Mouse (Mus musculus): ENCODE results near the gene Pla2g4e. TPM values are rescaled to one million over a fixed set of nuclear protein-coding genes. Genes with fewer than 3 reads are reported as not detected.

Pla2g4e gene
- polyA plus RNA-seq, 1 experiment from 2014 or later: 0.10 TPM

DNA sequence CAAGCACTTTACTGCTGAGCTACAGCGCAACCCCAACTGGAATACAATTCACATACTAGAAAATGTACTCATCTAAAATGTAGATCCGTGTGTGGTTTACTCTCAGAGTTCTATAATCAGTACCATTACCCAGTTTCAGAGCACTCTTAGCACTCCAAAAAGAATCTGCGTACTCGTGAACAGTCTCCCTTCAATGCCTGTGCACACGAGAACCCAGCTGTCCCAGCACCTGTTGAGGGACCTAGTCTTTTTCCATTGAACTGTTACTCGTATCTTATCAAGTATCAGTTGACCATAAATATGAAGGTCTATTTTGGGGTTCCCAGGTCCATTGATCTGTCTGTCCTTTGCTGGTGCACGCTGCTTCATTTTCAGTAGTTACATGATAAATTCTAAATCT, 95.5 kb downstream of the Pla2g4e start:
- 84% methylated on average over 7 of the region's 7 CpGs for WGBS
- H3K4me2 ChIP-seq (replicated peaks): no peak overlapping the region

DNA sequence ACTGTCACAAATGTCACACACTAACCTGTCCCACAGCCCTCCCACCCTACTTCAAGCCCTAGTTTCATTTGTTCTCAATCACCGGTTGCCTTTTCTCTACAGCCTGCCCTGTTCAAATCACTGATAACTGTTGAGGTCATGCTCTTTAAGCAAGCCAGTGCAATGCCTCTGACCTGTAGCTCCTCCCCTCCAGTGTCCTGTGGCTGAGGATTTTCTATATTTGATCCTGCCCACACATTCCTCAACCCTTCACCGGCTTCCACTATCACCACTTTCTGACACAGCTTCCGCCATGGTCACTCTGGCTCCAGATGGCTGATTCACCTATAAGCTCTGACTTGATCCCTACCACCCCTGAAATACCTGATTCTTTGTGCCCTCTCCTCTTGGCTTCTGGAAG, 97.1 kb downstream of the Pla2g4e start:
- Histone ChIP-seq H3K9ac (no peak overlapping the region), H3K36me3 (no peaks in the 10 kb centered on the region), H3K4me2 (replicated peaks) (no peak overlapping the region), H3K4me1 (no peaks in the 10 kb centered on the region), H3K27ac (no peak overlapping the region), H3K27me3 (no peaks in the 10 kb centered on the region), H3K9me3 (no peaks in the 10 kb centered on the region), H3K4me3 (no peak overlapping the region)
- ATAC-seq (ENCODE audit: low FRiP score, low read depth): no peak
- WGBS: 77% methylated on average over 3 of the region's 3 CpGs

More for the DNA sequence above, 95.5 kb downstream of the Pla2g4e start:
- Histone ChIP-seq H3K27me3 (peaks cover 5% of the 10 kb centered on the region), H3K9ac (no peak overlapping the region), H3K36me3 (no peaks in the 10 kb centered on the region), H3K4me3 (no peak overlapping the region), H3K27ac (no peak overlapping the region), H3K9me3 (no peaks in the 10 kb centered on the region), H3K4me1 (peaks cover 6% of the 10 kb centered on the region)
- ATAC-seq (ENCODE audit: low FRiP score, low read depth): no peak

DNA sequence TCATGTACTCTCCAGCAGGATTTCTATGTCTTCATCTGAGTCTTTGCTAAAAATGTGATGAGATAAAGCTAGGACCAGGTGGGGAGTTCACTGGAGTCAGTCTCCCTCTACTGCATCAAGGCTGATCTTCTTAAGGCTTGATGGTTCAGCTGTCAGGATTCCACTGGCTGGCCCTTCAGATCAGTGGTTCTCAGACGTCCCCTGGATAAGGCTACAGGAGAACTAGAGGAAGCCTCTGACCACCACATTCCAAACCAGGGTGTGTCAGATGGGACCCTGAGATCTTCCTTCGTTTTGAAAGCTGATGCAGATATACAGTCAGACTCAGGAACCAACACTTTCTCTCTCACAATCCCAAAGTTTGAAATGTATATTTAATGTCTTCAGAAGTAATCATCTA, 97.8 kb downstream of the Pla2g4e start:
- no peaks in the 10 kb centered on the region for H3K27me3 ChIP-seq
- H3K4me1 ChIP-seq: no peaks in the 10 kb centered on the region
- no peak overlapping the region for H3K9ac ChIP-seq
- H3K4me3 ChIP-seq: no peak overlapping the region
- H3K27ac ChIP-seq: no peak overlapping the region
- no peak overlapping the region for H3K4me2 ChIP-seq (replicated peaks)
- no peak for ATAC-seq (ENCODE audit: low FRiP score, low read depth)
- WGBS: 60% methylated on average over 2 of the region's 2 CpGs
- no peaks in the 10 kb centered on the region for H3K9me3 ChIP-seq
- H3K36me3 ChIP-seq: no peaks in the 10 kb centered on the region

DNA sequence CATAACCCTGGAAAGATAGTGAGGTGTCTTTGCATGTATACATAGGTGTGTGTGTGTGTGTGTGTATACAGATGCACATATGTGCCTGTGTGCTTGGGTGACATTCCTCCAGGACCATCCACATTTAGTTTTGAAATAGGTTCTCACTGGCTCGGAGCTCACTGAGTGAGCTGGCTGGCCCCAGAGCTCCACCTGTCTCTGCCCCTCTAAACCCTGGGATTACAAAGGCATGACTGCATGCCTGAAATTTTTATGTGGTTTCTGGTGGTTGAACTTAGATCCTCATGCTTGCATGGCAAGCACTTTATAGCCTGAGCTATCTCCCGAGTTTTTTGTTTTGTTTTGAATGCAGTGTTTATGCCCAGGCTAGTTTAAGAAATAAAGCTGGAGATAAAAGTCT, 98.6 kb downstream of the Pla2g4e start:
- 64% methylated on average over 2 of the region's 2 CpGs for WGBS
- no peak overlapping the region for H3K9ac ChIP-seq
- no peak overlapping the region for H3K4me2 ChIP-seq (replicated peaks)
- no peak overlapping the region for H3K4me3 ChIP-seq
- no peaks in the 10 kb centered on the region for H3K36me3 ChIP-seq
- no peaks in the 10 kb centered on the region for H3K27me3 ChIP-seq
- no peak for ATAC-seq (ENCODE audit: low FRiP score, low read depth)
- no peaks in the 10 kb centered on the region for H3K9me3 ChIP-seq
- H3K27ac ChIP-seq: no peak overlapping the region
- H3K4me1 ChIP-seq: no peaks in the 10 kb centered on the region

DNA sequence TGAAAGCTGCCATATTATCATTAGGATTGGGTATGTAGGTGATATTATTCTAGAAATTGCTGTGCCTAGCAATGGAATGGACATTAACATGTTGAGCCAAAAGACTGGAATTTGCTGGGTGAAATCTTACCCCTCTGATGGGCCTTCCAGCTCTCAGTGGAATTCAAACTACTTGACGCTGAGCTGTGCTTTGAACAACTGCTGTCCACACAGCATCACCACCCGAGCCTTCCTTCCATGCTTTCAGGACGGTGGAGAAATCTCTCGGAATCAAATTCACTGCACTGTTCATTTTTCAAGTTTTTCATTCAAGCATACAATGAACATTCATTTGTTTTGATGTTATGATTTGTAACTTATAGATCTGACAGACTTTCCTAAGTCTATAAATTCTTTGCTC, 100.7 kb downstream of the Pla2g4e start:
- Histone ChIP-seq H3K4me2 (replicated peaks) (no peak overlapping the region), H3K4me3 (no peak overlapping the region), H3K4me1 (no peaks in the 10 kb centered on the region), H3K36me3 (no peaks in the 10 kb centered on the region), H3K9ac (no peak overlapping the region), H3K27ac (no peak overlapping the region), H3K27me3 (no peaks in the 10 kb centered on the region), H3K9me3 (no peaks in the 10 kb centered on the region)
- 71% methylated on average over 4 of the region's 4 CpGs for WGBS
- ATAC-seq (ENCODE audit: low FRiP score, low read depth): no peak

DNA sequence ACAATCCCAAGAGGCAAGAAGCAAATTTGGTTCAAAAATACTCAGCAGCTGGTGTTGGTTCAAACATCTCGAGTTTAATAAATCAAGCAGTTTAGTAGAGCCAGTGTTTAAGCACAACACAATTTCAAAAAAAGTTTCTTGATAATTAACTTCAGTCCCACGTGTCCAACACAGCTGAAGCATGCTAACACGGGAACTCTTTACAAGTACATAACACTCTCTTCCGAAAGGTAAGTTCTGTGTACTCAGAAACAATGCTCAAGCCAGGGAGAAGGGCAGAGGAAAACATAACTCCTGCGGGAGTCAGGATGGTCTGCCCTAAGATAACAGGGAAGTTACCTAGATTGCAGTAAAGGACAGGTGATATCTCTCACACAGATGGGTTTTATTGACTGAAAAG, 102.8 kb downstream of the Pla2g4e start:
- no peak for ATAC-seq (ENCODE audit: low FRiP score, low read depth)
- H3K9ac ChIP-seq: no peak overlapping the region
- H3K9me3 ChIP-seq: no peaks in the 10 kb centered on the region
- H3K4me3 ChIP-seq: no peak overlapping the region
- H3K27me3 ChIP-seq: no peaks in the 10 kb centered on the region
- H3K27ac ChIP-seq: no peak overlapping the region
- no peak overlapping the region for H3K4me2 ChIP-seq (replicated peaks)
- H3K36me3 ChIP-seq: no peaks in the 10 kb centered on the region
- no peaks in the 10 kb centered on the region for H3K4me1 ChIP-seq
- WGBS: 79% methylated on average over 5 of the region's 5 CpGs

DNA sequence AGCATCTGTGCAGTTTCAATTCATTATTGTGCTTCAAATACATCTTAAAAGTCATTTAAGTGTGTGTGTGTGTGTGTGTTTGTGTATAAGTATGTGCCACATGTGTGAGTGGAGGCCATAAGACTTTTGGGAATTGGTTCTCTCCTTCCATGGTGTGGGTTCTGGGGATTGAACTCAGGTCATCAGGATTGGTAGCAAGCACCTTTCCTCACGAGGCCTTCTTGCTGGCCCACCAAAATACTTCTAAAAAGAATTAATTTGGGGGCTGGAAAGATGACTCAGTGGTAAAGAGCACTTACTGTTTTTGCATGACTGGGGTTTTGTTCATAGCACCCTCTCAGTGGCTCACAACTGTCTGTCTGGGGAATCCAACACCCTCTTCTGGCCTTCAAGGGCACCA, 103.5 kb downstream of the Pla2g4e start:
- H3K4me1 ChIP-seq: no peaks in the 10 kb centered on the region
- no peak overlapping the region for H3K4me3 ChIP-seq
- no peak overlapping the region for H3K9ac ChIP-seq
- WGBS: 84% methylated on average over 1 of the region's 1 CpGs
- H3K36me3 ChIP-seq: no peaks in the 10 kb centered on the region
- no peak overlapping the region for H3K27ac ChIP-seq
- ATAC-seq (ENCODE audit: low FRiP score, low read depth): no peak
- no peaks in the 10 kb centered on the region for H3K9me3 ChIP-seq
- H3K4me2 ChIP-seq (replicated peaks): no peak overlapping the region
- no peaks in the 10 kb centered on the region for H3K27me3 ChIP-seq

DNA sequence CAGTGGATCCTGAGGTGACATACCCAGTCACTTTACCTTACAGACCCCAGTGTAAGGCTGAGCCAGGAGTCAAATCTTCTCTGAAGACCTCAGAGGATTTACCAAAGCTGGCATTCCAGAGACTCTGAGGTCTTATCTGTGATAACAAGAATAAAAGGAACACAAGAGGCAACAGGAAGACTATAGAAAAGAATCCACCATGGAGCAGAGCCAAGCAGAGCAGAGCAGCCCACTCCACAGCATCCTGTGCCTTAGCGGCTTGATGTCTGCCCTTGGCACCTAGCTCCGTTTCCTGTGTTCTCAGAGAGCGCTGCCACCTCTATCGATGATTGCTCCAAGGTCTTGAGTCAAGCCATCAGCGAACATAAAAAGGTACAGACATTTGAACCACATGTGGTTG, 104.8 kb downstream of the Pla2g4e start:
- no peak overlapping the region for H3K27ac ChIP-seq
- H3K4me2 ChIP-seq (replicated peaks): no peak overlapping the region
- ATAC-seq (ENCODE audit: low FRiP score, low read depth): no peak
- no peaks in the 10 kb centered on the region for H3K4me1 ChIP-seq
- H3K36me3 ChIP-seq: no peaks in the 10 kb centered on the region
- H3K9me3 ChIP-seq: no peaks in the 10 kb centered on the region
- WGBS: 82% methylated on average over 5 of the region's 5 CpGs
- H3K9ac ChIP-seq: no peak overlapping the region
- no peak overlapping the region for H3K4me3 ChIP-seq
- H3K27me3 ChIP-seq: no peaks in the 10 kb centered on the region

DNA sequence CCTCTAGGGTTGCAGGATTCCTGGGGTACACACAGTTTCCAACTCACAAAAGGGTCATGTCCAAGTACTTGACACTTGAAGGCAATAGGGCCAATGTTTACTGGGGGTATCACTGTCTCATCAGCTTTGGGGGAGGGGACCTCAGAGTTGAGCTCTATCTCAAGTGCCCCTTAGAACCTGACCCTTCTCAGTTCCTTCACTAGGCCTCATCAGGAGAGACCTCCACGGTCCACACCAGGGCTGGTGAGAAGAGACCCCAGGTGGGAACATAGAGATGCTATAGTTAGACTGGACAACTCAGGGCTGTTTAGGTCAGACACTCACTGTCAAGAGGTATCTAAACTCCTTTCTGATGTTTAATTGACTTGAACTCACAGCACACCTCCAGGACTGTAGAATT, 106.0 kb downstream of the Pla2g4e start:
- 89% methylated on average over 1 of the region's 1 CpGs for whole genome bisulfite sequencing
- no peaks in the 10 kb centered on the region for H3K36me3 ChIP-seq
- no peaks in the 10 kb centered on the region for H3K27me3 ChIP-seq

DNA sequence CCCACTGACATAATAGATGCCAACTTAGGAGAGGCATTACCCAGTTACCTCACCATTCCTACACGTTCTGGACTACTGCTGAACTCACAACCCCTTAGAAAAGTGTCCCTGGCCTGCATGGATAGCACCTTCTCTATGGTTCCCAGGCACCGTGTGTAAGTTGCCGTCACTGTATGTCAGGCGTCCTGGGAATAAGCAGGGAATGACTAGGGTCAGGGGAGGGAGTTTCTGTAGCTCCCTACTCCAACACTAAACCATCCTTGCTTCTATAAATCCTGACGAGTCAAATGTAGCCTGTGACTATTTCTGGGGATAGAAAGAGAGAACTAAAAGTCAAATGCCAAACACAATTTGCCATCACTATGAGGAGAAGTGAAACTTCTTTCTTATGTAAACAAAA, 107.9 kb downstream of the Pla2g4e start:
- Histone ChIP-seq H3K4me1 (0 out of 2 replicates have a peak, but pooled peaks cover 5% of the 10 kb centered on the region), H3K4me3 (no peak overlapping the region), H3K27me3 (no peaks in the 10 kb centered on the region), H3K4me2 (replicated peaks) (no peak overlapping the region), H3K27ac (no peak overlapping the region), H3K36me3 (no peaks in the 10 kb centered on the region), H3K9me3 (no peaks in the 10 kb centered on the region), H3K9ac (no peak overlapping the region)
- ATAC-seq (ENCODE audit: low FRiP score, low read depth): no peak
- 62% methylated on average over 5 of the region's 5 CpGs for WGBS

More for the DNA sequence above, 106.0 kb downstream of the Pla2g4e start:
- 0 out of 2 replicates have a peak, but pooled peaks cover 5% of the 10 kb centered on the region for H3K4me1 ChIP-seq
- H3K27ac ChIP-seq: no peak overlapping the region
- no peak overlapping the region for H3K4me3 ChIP-seq
- H3K9ac ChIP-seq: no peak overlapping the region
- no peak for ATAC-seq (ENCODE audit: low FRiP score, low read depth)
- H3K4me2 ChIP-seq (replicated peaks): no peak overlapping the region
- no peaks in the 10 kb centered on the region for H3K9me3 ChIP-seq

DNA sequence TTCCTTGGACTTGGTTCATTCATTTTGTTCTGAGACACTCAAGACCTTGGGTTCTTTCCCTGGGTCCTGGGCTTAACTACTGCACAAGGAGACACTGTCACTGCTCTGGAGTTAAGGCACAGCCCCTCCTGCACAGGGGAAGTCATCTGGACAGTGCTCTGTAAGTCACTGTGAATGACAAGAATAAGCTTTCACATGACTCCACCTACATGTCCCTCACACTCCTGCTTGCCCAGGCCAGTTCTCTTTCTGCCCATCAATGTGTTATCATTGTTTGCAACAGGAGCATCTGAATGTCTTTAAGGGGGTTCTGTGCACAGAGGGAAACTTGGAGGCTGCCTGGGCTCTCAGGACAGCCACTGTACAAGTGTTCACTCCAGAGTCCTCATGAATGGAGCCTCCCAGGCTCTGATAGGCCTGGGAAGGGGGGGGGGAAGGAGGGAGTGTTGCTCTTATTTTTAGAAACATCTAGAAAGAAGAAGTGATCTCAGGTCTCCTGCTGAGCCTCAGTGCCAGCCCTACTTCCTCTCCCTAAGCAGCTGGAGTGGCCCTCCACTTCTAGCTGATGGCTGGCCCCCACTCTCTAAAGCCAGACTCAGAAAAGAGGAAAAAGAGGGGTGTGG, 110.6 kb downstream of the Pla2g4e start:
- Histone ChIP-seq H3K9ac (no peak overlapping the region), H3K36me3 (no peaks in the 10 kb centered on the region), H3K9me3 (no peaks in the 10 kb centered on the region), H3K27ac (no peak overlapping the region), H3K4me2 (replicated peaks) (no peak overlapping the region), H3K4me3 (no peak overlapping the region), H3K27me3 (no peaks in the 10 kb centered on the region), H3K4me1 (0 out of 2 replicates have a peak, but pooled peaks cover 5% of the 10 kb centered on the region)
- ATAC-seq (ENCODE audit: low FRiP score, low read depth): no peak

DNA sequence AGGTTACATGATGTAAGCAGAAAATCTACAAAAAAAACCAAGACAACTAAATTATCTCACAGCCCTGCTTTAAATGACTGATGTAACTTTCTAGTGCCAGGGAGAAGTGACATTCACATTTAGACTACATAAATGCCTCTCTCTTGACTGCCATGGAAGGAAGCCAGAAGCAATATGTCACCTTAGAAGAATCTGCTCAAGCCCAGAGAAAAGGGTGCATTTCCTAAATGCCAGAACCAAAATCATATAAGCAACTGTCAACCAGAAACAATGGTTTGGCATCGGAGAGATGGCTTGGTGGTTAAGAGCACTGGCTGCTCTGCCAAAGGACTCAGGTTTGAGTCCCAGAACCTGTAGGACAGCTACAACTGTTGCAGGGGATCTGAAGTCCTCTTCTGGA, 113.3 kb downstream of the Pla2g4e start:
- H3K9me3 ChIP-seq: no peaks in the 10 kb centered on the region
- H3K27ac ChIP-seq: no peak overlapping the region
- no peak overlapping the region for H3K4me2 ChIP-seq (replicated peaks)
- no peaks in the 10 kb centered on the region for H3K27me3 ChIP-seq
- no peak overlapping the region for H3K4me3 ChIP-seq
- WGBS: 97% methylated on average over 1 of the region's 1 CpGs
- H3K9ac ChIP-seq: no peak overlapping the region
- H3K36me3 ChIP-seq: no peaks in the 10 kb centered on the region
- peaks cover 16% of the 10 kb centered on the region; the same call in 1 of the 2 replicates for H3K4me1 ChIP-seq
- ATAC-seq (ENCODE audit: low FRiP score, low read depth): no peak

DNA sequence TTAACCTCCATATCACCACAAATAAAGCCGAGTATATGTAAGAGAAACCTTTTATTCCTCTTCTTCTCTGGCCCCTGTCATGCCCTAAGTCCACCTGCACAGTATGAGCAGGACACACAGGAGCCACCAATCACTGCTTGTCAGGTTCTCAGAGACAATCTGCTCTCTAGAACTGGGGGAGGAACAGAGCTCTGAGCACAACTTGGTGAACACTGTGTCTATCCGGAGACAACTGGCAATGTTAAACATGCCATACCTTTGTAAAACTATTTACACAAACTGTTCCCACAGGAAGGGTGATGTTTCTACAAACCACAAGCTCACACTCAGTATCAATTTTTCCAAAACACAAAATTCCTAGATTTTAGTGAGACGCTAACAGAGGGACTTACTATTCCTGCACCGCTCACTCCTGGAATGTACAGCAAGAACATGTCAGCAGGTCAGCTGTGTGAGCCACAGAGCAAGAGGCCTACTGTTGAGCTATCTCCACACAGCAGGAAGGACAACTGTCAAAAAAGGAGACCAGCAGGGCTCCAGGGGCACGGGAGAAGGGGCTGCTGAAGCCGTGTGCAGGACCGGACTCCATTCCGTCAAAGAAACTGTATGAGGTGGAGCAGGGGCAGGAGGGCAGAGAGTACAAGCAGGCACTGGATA, 115.8 kb downstream of the Pla2g4e start:
- H3K9me3 ChIP-seq: no peaks in the 10 kb centered on the region
- H3K9ac ChIP-seq: no peak overlapping the region
- H3K4me3 ChIP-seq: no peak overlapping the region
- no peak overlapping the region for H3K4me2 ChIP-seq (replicated peaks)
- H3K36me3 ChIP-seq: no peaks in the 10 kb centered on the region
- ATAC-seq (ENCODE audit: low FRiP score, low read depth): no peak
- H3K27ac ChIP-seq: peak overlapping the region; percentile 62; the same call in 1 of the 2 replicates
- no peaks in the 10 kb centered on the region for H3K27me3 ChIP-seq
- peaks cover 11% of the 10 kb centered on the region; the same call in 1 of the 2 replicates for H3K4me1 ChIP-seq
- WGBS: 73% methylated on average over 8 of the region's 8 CpGs
